Mouse (Mus musculus): ENCODE measurements around the gene Agmat.

The Agmat gene

GRCm38 (mm10) chr4:141746578-141747346 lies at the start of gene Agmat:
Agmat (plus strand) TSS chr4:141746672.
- no peak for DNase-seq

- DNase-seq, result no peak
Measured at GRCm38 (mm10) chr4:141704625-141705024, 41.8 kb upstream of the Agmat start.

GRCm38 (mm10) chr4:141705331-141705730 lies 41.1 kb upstream of the Agmat start:
- no peak for DNase-seq

GRCm38 (mm10) chr4:141708005-141708404 lies 38.5 kb upstream of the Agmat start:
- no peak for DNase-seq

- DNase-seq, result no peak
Measured at GRCm38 (mm10) chr4:141708971-141709370, 37.5 kb upstream of the Agmat start.

GRCm38 (mm10) chr4:141711250-141711649 lies 35.2 kb upstream of the Agmat start:
- DNase-seq, result no peak

- no peak for DNase-seq
Measured at GRCm38 (mm10) chr4:141713598-141714142, 32.8 kb upstream of the Agmat start.

- no peak for DNase-seq
Measured at GRCm38 (mm10) chr4:141715027-141715426, 31.4 kb upstream of the Agmat start.

- no peak for DNase-seq
Measured at GRCm38 (mm10) chr4:141717633-141718032, 28.8 kb upstream of the Agmat start.

GRCm38 (mm10) chr4:141719304-141719703 lies 27.2 kb upstream of the Agmat start:
- no peak for DNase-seq

GRCm38 (mm10) chr4:141720761-141721523 lies 25.5 kb upstream of the Agmat start:
- DNase-seq, result no peak

- DNase-seq, result no peak
Measured at GRCm38 (mm10) chr4:141721961-141722360, 24.5 kb upstream of the Agmat start.

GRCm38 (mm10) chr4:141722731-141723672 lies 23.5 kb upstream of the Agmat start, which contains the start of gene Ddi2:
Ddi2 (minus strand) TSS chr4:141723419.
- DNase-seq, result peak; percentile 89

- DNase-seq, result no peak
Measured at GRCm38 (mm10) chr4:141723673-141724068, 22.8 kb upstream of the Agmat start.

- no peak for DNase-seq
Measured at GRCm38 (mm10) chr4:141724594-141724993, 21.9 kb upstream of the Agmat start.

GRCm38 (mm10) chr4:141725277-141725676 lies 21.2 kb upstream of the Agmat start:
- no peak for DNase-seq

- no peak for DNase-seq
Measured at GRCm38 (mm10) chr4:141725738-141726137, 20.7 kb upstream of the Agmat start.

- DNase-seq, result no peak
Measured at GRCm38 (mm10) chr4:141729266-141729665, 17.2 kb upstream of the Agmat start.

GRCm38 (mm10) chr4:141730401-141730800 lies 16.1 kb upstream of the Agmat start:
- DNase-seq, result no peak

GRCm38 (mm10) chr4:141731766-141732165 lies 14.7 kb upstream of the Agmat start:
- DNase-seq, result no peak

GRCm38 (mm10) chr4:141734446-141735205 lies 11.8 kb upstream of the Agmat start:
- peak; percentile 87 for DNase-seq

GRCm38 (mm10) chr4:141735206-141735560 lies 11.3 kb upstream of the Agmat start:
- no peak for DNase-seq

Data from cerebellum, adult 8-10 months (tissue).